Mouse (Mus musculus): ENCODE results near the gene Cyp2d22.
"Not testable (repeated sequence)": the region's sequence is repeated elsewhere in the genome, so short reads cannot be mapped to it uniquely, and the experiment has no call there.

DNA sequence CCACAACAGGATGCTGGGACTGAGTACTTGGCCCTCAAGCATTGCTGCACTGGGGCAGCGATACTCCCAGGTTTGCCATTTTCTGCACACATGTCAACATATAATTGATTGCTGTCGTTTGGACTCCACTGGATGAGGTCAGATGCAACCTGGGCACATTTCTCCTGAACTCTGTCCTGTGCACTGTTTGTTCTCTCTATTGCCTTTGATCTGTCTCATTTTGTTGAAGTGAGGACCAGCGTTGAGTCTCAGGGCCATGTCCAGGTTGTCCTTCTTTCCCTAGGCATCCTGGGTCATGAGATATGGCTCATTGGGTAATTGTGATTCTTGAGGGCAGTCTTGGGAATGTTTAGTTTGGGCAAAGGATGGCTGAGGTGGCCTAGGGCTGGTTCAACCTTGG lies 15.9 kb upstream of the Cyp2d22 start:
- TF ChIP-seq POLR2A (IDR thresholded peaks at IDR 0.05; ENCODE audit: borderline replicate concordance, low read depth, low read length); CTCF (IDR thresholded peaks at IDR 0.05; ENCODE audit: low read depth, low read length): not testable (repeated sequence)
